Mouse (Mus musculus): ENCODE measurements around the gene Bahcc1.
A peak's percentile ranks its signal among the peaks of the same experiment; 100 is the strongest.

Gene Bahcc1

GRCm38 (mm10) chr11:120315832-120316689 is 83.3 kb downstream of the Bahcc1 start:
- DNase-seq (ENCODE audit: low spot score in 2 of 2) = peak; percentile 76 to 90

GRCm38 (mm10) chr11:120316690-120317254 is 84.0 kb downstream of the Bahcc1 start:
- DNase-seq (ENCODE audit: low spot score in 2 of 2) = no peak

GRCm38 (mm10) chr11:120317456-120317855 is 84.7 kb downstream of the Bahcc1 start:
- no peak for DNase-seq (ENCODE audit: low spot score in 2 of 2)

GRCm38 (mm10) chr11:120319310-120319709 is 86.6 kb downstream of the Bahcc1 start:
- DNase-seq (ENCODE audit: low spot score in 2 of 2) = no peak

- DNase-seq (ENCODE audit: low spot score in 2 of 2) = no peak
These were observed 87.4 kb downstream of the Bahcc1 start for GRCm38 (mm10) chr11:120320156-120320555.

- DNase-seq (ENCODE audit: low spot score in 2 of 2) = no peak
These were observed 102.8 kb downstream of the Bahcc1 start for GRCm38 (mm10) chr11:120335431-120336021.

GRCm38 (mm10) chr11:120337447-120337846 is 104.7 kb downstream of the Bahcc1 start:
- DNase-seq (ENCODE audit: low spot score in 2 of 2) = no peak

- DNase-seq (ENCODE audit: low spot score in 2 of 2) = no peak
These were observed 106.0 kb downstream of the Bahcc1 start for GRCm38 (mm10) chr11:120338786-120339185.

GRCm38 (mm10) chr11:120339978-120340513 is 107.3 kb downstream of the Bahcc1 start:
- DNase-seq (ENCODE audit: low spot score in 2 of 2) = no peak

GRCm38 (mm10) chr11:120341661-120342060 is 108.9 kb downstream of the Bahcc1 start:
- no peak for DNase-seq (ENCODE audit: low spot score in 2 of 2)

All from urinary bladder, adult 18-20 months (tissue).